Mouse (Mus musculus) heart, postnatal 0 days (tissue): ENCODE results near the gene Pithd1. TPM values are rescaled to one million over a fixed set of nuclear protein-coding genes. Genes with fewer than 3 reads are reported as not detected.

Source experiments
- ATAC-seq: fragments of 200-750 bp; cut with Nextera tagmentation; 2 replicates; pipeline ENCODE4 v1.8.0; 2017; ENCODE audit warnings: low read depth, moderate number of reproducible peaks, moderate library complexity; ENCODE audit not compliant: insufficient read depth
- DNase-seq: peaks from one replicate; pipeline ENCODE4 v3.0.0-alpha.2; 2016; ENCODE audit warnings: low spot score
- H3K27ac ChIP-seq: fragments of 300-500 bp; sonication (generic); 2 replicates; pipeline ENCODE4 v1.5.1; 2014; ENCODE audit warnings: low read depth, mild to moderate bottlenecking
- H3K27me3 ChIP-seq: fragments of 300-500 bp; sonication (generic); 2 replicates; pipeline ENCODE4 v1.6.1; 2014; ENCODE audit warnings: low read length, mixed read lengths; ENCODE audit not compliant: control insufficient read depth, insufficient read depth
- H3K36me3 ChIP-seq: fragments of 300-500 bp; sonication (generic); replicated peaks from 2 replicates; pipeline ENCODE4 v1.6.1; 2014; ENCODE audit warnings: low read length, mixed read lengths; ENCODE audit not compliant: control insufficient read depth, insufficient read depth
- H3K4me1 ChIP-seq: fragments of 300-500 bp; sonication (generic); 2 replicates; pipeline ENCODE4 v1.6.1; 2014; ENCODE audit warnings: antibody characterized with exemption; ENCODE audit not compliant: control insufficient read depth, insufficient read depth
- H3K4me2 ChIP-seq: fragments of 300-500 bp; sonication (generic); 2 replicates; pipeline ENCODE4 v1.6.1; 2014; ENCODE audit warnings: low read depth, mild to moderate bottlenecking, low read length, moderate library complexity
- H3K4me3 ChIP-seq: fragments of 300-500 bp; sonication (generic); 2 replicates; pipeline ENCODE4 v1.5.1; 2014; ENCODE audit warnings: low read depth, low read length
- H3K9ac ChIP-seq: fragments of 300-500 bp; sonication (generic); replicated peaks from 2 replicates; pipeline ENCODE4 v1.6.1; 2014; ENCODE audit warnings: low read depth, low read length, mixed read lengths
- H3K9me3 ChIP-seq: fragments of 300-500 bp; sonication (generic); replicated peaks from 2 replicates; pipeline ENCODE4 v1.6.1; 2016; ENCODE audit warnings: low read length; ENCODE audit not compliant: control insufficient read depth
- CTCF ChIP-seq: IDR thresholded peaks from 2 replicates; pipeline ENCODE4 v1.5.1; 2016; ENCODE audit warnings: antibody characterized with exemption, control low read depth, low read depth
- EP300 ChIP-seq: IDR thresholded peaks from 2 replicates; pipeline ENCODE4 v1.6.1; 2016; ENCODE audit warnings: antibody characterized with exemption, low read depth
- WGBS: fragments of 180-500 bp; shearing (Covaris S2); extraction: QIAGEN DNeasy Blood & Tissue Kit; methylation state at CpG from one replicate; pipeline ENCODE4 v1.1.7; 2014; 5-methylcytosine and 5-hydroxymethylcytosine counted together
- polyA plus RNA-seq: library from polyadenylated mRNA; unstranded; fragments of >200 nt; fragmentation: Nextera tagmentation; extraction: Ambion mirVana; gene quantifications from 2 replicates; pipeline ENCODE4 v1.2.1, GENCODE M21; 2015
- total RNA-seq: library from RNA; depleted of rRNA; stranded (reverse); fragments of >200 nt; gene quantifications from 2 replicates; pipeline ENCODE4 v1.2.3, GENCODE M21; 2014; ENCODE audit warnings: low replicate concordance

Gene Pithd1
- total and polyA plus RNA-seq, 2 experiments from 2014 or later, result 24.4 to 29.5 TPM

DNA sequence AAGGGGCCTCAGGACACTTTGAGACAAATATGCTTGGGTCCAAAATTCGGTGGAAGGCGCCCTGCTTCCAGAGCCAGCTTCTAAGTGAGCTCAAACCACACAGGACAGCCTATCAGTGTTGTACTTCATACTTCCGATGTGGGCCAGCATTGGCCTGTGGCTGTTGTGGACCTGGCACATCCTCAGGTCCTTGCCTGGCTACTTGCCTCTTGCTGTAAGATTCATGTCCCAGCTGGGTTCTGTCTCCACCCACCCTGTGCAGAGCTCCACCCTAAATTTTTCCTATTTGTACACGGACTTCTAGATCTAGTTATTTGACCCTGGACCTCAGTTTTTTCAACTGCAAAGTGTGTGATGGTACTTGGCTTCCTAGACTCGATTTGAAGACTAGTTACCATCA, 51.6 kb downstream of the Pithd1 start:
- H3K9me3 ChIP-seq, result no peaks in the 10 kb centered on the region
- peaks cover 39% of the 10 kb centered on the region for H3K36me3 ChIP-seq
- DNase-seq, result no peak
- no peak overlapping the region for H3K9ac ChIP-seq
- no peak overlapping the region for H3K4me2 ChIP-seq
- H3K27ac ChIP-seq, result peak overlapping the region; percentile 80
- ATAC-seq, result peak; percentile 47; the same call in 1 of the 2 replicates
- TF ChIP-seq EP300, result no peak
- TF ChIP-seq CTCF, result no peak
- no peaks in the 10 kb centered on the region for H3K4me1 ChIP-seq
- no peak overlapping the region for H3K4me3 ChIP-seq
- 51% methylated on average over 5 of the region's 5 CpGs for whole genome bisulfite sequencing
- no peaks in the 10 kb centered on the region for H3K27me3 ChIP-seq

DNA sequence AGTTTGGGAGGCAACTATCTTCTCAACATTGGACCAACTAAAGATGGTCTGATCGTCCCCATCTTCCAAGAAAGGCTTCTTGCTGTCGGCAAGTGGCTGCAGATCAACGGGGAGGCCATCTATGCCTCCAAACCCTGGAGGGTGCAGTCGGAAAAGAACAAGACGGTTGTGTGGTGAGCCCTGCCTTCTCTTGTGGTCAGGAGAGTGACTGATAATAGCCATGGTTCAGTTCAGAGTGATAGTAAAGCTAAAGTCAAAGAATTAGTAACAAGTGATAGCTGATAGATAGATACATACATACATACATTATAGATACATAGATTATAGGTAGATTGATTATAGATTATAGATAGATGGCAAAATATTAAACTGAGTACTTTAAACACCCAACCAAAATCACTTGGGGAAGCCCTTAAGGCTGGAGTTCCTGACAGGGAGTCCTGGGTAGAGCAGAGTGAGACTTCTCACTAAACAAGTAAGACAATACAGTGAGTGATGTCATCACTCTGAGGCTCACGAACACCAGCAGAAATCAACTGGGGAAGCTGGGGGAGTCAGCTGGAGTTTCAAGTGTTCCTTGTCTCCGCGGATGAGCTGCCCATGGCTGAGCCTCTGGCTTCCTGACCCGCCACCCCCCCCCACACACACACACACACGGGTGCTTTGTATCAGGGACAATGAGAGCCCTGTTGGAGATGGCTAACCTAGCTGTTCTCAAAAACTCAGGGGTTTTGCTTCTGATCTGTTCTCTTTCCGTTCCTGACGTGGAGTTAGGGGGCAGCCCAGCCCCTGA, 52.2 kb downstream of the Pithd1 start:
- ATAC-seq (peak; percentile 62), DNase-seq (no peak)
- Histone ChIP-seq H3K4me2 (no peak overlapping the region), H3K9me3 (no peaks in the 10 kb centered on the region), H3K36me3 (peaks cover 44% of the 10 kb centered on the region), H3K9ac (no peak overlapping the region), H3K4me3 (no peak overlapping the region), H3K4me1 (no peaks in the 10 kb centered on the region), H3K27ac (peak overlapping the region; percentile 80), H3K27me3 (no peaks in the 10 kb centered on the region)
- no peak for TF ChIP-seq CTCF
- TF ChIP-seq EP300, result no peak
- WGBS, result 52% methylated on average over 12 of the region's 12 CpGs

DNA sequence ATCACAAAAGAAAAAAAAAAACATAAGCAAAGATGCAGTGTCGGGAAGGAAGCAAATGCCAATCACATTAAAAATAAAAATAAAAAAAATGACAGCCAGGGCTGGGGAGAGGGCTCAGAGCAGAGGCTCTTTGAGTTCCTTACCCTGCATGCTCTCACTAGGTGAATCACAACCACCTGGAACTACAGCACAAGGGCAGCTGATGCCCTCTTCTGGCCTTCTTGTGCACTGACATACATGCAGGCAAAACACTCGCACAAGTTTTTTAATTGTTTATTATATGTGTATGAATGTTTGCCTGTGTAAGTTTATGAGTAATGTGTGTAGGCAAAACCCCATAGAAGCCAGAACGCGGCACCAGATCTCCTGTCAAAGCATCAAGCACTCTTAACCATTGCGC, 55.2 kb downstream of the Pithd1 start:
- peak; percentile 32 for DNase-seq

DNA sequence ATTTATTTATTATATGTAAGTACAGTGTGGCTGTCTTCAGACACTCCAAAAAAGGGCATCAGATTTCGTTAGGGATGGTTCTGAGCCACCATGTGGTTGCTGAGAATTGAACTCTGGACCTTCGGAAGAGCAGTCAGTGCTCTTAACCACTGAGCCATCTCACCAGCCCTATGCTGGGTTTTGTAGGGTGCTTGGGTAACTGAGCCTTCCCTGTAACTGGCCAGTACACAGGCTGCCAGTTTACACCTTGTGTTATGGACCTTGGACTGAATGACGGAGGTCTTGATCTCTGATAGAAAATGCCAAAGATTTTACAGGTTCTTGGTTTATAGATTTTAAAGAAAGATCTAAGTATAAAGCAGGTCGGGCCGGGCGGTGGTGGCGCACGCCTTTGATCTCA, 56.8 kb downstream of the Pithd1 start:
- TF ChIP-seq CTCF (no peak), EP300 (no peak)
- WGBS, result 95% methylated on average over 8 of the region's 8 CpGs
- Histone ChIP-seq H3K27ac (no peak overlapping the region), H3K27me3 (no peaks in the 10 kb centered on the region), H3K4me2 (no peak overlapping the region), H3K9me3 (no peaks in the 10 kb centered on the region), H3K4me1 (0 out of 2 replicates have a peak, but pooled peaks cover under 1% of the 10 kb centered on the region), H3K36me3 (peaks cover 42% of the 10 kb centered on the region), H3K9ac (no peak overlapping the region), H3K4me3 (no peak overlapping the region)
- no peak for ATAC-seq
- no peak for DNase-seq

More for the DNA sequence above, 55.2 kb downstream of the Pithd1 start:
- Histone ChIP-seq H3K9me3 (no peaks in the 10 kb centered on the region), H3K36me3 (peaks cover 32% of the 10 kb centered on the region), H3K9ac (no peak overlapping the region), H3K27ac (no peak overlapping the region), H3K4me3 (no peak overlapping the region), H3K4me2 (no peak overlapping the region), H3K4me1 (no peaks in the 10 kb centered on the region), H3K27me3 (no peaks in the 10 kb centered on the region)
- no peak for ATAC-seq
- TF ChIP-seq EP300, result no peak
- peak; percentile 71 for TF ChIP-seq CTCF
- WGBS, result 67% methylated on average over 5 of the region's 5 CpGs

DNA sequence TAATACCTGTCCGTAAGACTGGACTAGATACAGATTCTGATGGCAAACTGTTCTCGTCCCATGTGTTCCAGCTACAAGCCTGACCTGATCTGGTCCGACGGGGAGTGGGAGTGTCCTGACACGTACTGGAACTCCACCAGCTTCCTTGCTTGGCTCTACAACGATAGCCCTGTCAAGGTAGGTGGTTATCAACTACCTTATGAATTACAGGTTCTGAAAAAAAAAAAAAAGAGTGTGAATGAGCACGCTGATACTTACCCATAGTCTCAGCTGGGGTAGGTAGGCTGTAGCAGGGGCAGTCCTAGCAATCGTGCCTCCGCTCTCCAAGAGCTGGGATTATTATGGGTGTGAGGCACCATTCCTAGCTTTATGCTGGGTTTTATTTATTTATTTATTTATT, 57.2 kb downstream of the Pithd1 start:
- no peak for TF ChIP-seq CTCF
- TF ChIP-seq EP300, result no peak
- H3K9me3 ChIP-seq, result no peaks in the 10 kb centered on the region
- H3K27ac ChIP-seq, result no peak overlapping the region
- H3K27me3 ChIP-seq, result no peaks in the 10 kb centered on the region
- H3K9ac ChIP-seq, result no peak overlapping the region
- H3K4me2 ChIP-seq, result no peak overlapping the region
- H3K4me3 ChIP-seq, result no peak overlapping the region
- 0 out of 2 replicates have a peak, but pooled peaks cover 4% of the 10 kb centered on the region for H3K4me1 ChIP-seq
- ATAC-seq (no peak), DNase-seq (no peak)
- peaks cover 42% of the 10 kb centered on the region for H3K36me3 ChIP-seq
- WGBS, result 85% methylated on average over 9 of the region's 9 CpGs
